Mouse (Mus musculus) ES-E14 (cell line): ENCODE measurements around the gene Tekt5. TPM values are rescaled to one million over a fixed set of nuclear protein-coding genes. Genes with fewer than 3 reads are reported as not detected.
A peak's percentile ranks its signal among the peaks of the same experiment; 100 is the strongest.

Experiments
- DNase-seq: peaks from one replicate; pipeline ENCODE4 v3.0.0-alpha.2; 2013; ENCODE audit warnings: low read depth, low spot score
- H3K27ac ChIP-seq: 2 replicates; pipeline ENCODE4 v1.5.1; 2012; ENCODE audit warnings: low read depth, mild to moderate bottlenecking, low read length, moderate library complexity, mixed read lengths; ENCODE audit not compliant: poor library complexity, insufficient read depth, severe bottlenecking
- H3K36me3 ChIP-seq: 2 replicates; pipeline ENCODE4 v1.6.1; 2012; ENCODE audit warnings: mild to moderate bottlenecking, low read length, moderate library complexity, mixed read lengths; ENCODE audit not compliant: control insufficient read depth, poor library complexity, insufficient read depth, severe bottlenecking
- H3K4me1 ChIP-seq, 2 experiments: fragments of 150-350 bp in 1 of 2; sonication (generic) in 1 of 2; 2 replicates each; pipeline ENCODE4 v1.6.1; 2012; ENCODE audit warnings: low read length in 2 of 2, mild to moderate bottlenecking in 1 of 2, mixed read lengths in 1 of 2; ENCODE audit not compliant: control insufficient read depth in 2 of 2, insufficient read depth in 2 of 2, poor library complexity in 1 of 2
- H3K4me3 ChIP-seq, 2 experiments: fragments of 150-350 bp in 1 of 2; sonication (generic) in 1 of 2; 2 replicates each; pipeline ENCODE4 v1.5.1; 2012; ENCODE audit warnings: low read length in 2 of 2, low read depth in 1 of 2, mild to moderate bottlenecking in 1 of 2, mixed read lengths in 1 of 2; ENCODE audit not compliant: insufficient read depth in 1 of 2, poor library complexity in 1 of 2, severe bottlenecking in 1 of 2
- H3K9ac ChIP-seq: 2 replicates; pipeline ENCODE4 v1.6.1; 2012; ENCODE audit warnings: low read depth, mild to moderate bottlenecking, low read length, mixed read lengths; ENCODE audit not compliant: poor library complexity, insufficient read depth, severe bottlenecking
- H3K9me3 ChIP-seq: fragments of 150-350 bp; sonication (generic); 2 replicates; pipeline ENCODE4 v1.6.1; 2012; ENCODE audit warnings: low read depth, mild to moderate bottlenecking, low read length; ENCODE audit not compliant: control insufficient read depth, insufficient read depth
- CHD2 ChIP-seq: IDR thresholded peaks from 2 replicates; pipeline ENCODE4 v1.6.1; 2014; ENCODE audit warnings: mild to moderate bottlenecking, low read depth, low read length, inconsistent platforms
- HCFC1 ChIP-seq: IDR thresholded peaks from 2 replicates; pipeline ENCODE4 v1.6.1; 2012; ENCODE audit warnings: low read length, inconsistent platforms, borderline replicate concordance; ENCODE audit not compliant: insufficient read depth
- MAFK ChIP-seq: IDR thresholded peaks from 2 replicates; pipeline ENCODE4 v1.6.1; 2014; ENCODE audit warnings: mild to moderate bottlenecking, low read depth, low read length, inconsistent platforms; ENCODE audit not compliant: insufficient read depth
- ZC3H11A ChIP-seq: IDR thresholded peaks from 2 replicates; pipeline ENCODE4 v1.6.1; 2012; ENCODE audit warnings: low read depth, mild to moderate bottlenecking, inconsistent platforms, low read length, borderline replicate concordance
- ZNF384 ChIP-seq: IDR thresholded peaks from 2 replicates; pipeline ENCODE4 v1.6.1; 2012; ENCODE audit warnings: low read depth, low read length, inconsistent platforms
- in situ Hi-C, 2 experiments: fragments of 600-800 bp; cut with MboI; formaldehyde crosslinking; loops; one replicate each; pipeline ENCODE4 v1.15.1; 2025; ENCODE audit warnings: low sequenced_read_pairs in 2 of 2, inconsistent platforms in 1 of 2; ENCODE audit not compliant: unreplicated experiment in 2 of 2
- total RNA-seq: library from RNA; depleted of rRNA; stranded (reverse); fragments of 300-350 nt; gene quantifications from 2 replicates; pipeline ENCODE4 v1.2.3, GENCODE M21; 2012

Gene Tekt5
- total RNA-seq, 1 experiment, result 0.22 TPM

GRCm38 (mm10) chr16:10330586-10331495, 64.4 kb downstream of the Tekt5 start:
- peaks cover 4 to 5% of the 10 kb centered on the region in 2 experiments; a peak in 3 of 4 replicates for H3K4me1 ChIP-seq
- H3K9ac ChIP-seq, result no peak overlapping the region
- no peaks in the 10 kb centered on the region for H3K9me3 ChIP-seq
- H3K36me3 ChIP-seq, result no peaks in the 10 kb centered on the region
- in situ Hi-C loops, result no loop called here
- H3K27ac ChIP-seq, result no peak overlapping the region
- H3K4me3 ChIP-seq, result no peak overlapping the region
- TF ChIP-seq HCFC1, result no peak
- DNase-seq, result no peak

- no peak for DNase-seq
Observed at GRCm38 (mm10) chr16:10327563-10328333, 67.5 kb downstream of the Tekt5 start.

DNA sequence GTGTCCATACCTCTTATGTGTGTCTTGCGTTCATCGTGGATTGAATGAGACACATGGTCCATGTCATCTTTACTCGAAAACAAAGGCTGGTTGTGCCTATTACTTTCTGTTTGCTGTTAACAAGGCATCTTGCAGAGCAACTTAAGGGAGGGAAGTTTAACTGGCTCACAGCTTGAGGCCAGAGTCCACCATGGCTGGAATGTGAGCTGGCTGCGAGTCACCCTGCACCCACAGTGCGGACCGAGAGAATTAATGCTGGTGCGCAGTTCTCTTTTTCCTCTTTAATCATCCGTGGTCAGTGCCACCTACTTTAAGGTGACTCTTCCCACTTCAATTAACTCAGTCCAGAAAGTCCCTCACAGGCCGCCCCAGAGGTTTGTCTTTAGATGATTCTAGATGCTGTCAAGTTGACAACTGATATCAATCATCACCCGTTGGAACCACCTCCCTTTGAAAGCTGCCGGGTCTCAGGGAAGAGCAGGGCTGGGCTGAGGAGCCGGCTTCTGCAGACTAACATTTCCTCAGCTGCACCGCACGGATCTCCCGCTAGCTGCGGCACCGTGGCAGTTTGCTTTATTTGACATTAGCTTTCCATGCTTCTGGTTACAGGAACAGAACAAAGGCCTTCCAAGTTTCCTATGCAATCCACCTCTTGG, 75.2 kb downstream of the Tekt5 start:
- in situ Hi-C loops, result no loop called here
- no peak overlapping the region for H3K4me3 ChIP-seq
- H3K36me3 ChIP-seq, result no peaks in the 10 kb centered on the region
- peaks cover 2 to 5% of the 10 kb centered on the region in 2 experiments; a peak in 1 of 4 replicates for H3K4me1 ChIP-seq
- no peak overlapping the region for H3K9ac ChIP-seq
- H3K9me3 ChIP-seq, result no peaks in the 10 kb centered on the region
- no peak overlapping the region for H3K27ac ChIP-seq
- no peak for DNase-seq
- TF ChIP-seq ZC3H11A, result no peak
- TF ChIP-seq CHD2, result no peak
- TF ChIP-seq ZNF384, result no peak

More at GRCm38 (mm10) chr16:10327563-10328333, 67.5 kb downstream of the Tekt5 start:
- H3K27ac ChIP-seq, result no peak overlapping the region
- H3K4me1 ChIP-seq, result peaks cover 2 to 4% of the 10 kb centered on the region in 2 experiments; a peak in 3 of 4 replicates
- in situ Hi-C loops, result no loop called here
- no peak for TF ChIP-seq ZNF384
- TF ChIP-seq ZC3H11A, result no peak
- no peak for TF ChIP-seq HCFC1
- no peak overlapping the region for H3K4me3 ChIP-seq
- no peak overlapping the region for H3K9ac ChIP-seq
- no peaks in the 10 kb centered on the region for H3K36me3 ChIP-seq
- no peaks in the 10 kb centered on the region for H3K9me3 ChIP-seq

DNA sequence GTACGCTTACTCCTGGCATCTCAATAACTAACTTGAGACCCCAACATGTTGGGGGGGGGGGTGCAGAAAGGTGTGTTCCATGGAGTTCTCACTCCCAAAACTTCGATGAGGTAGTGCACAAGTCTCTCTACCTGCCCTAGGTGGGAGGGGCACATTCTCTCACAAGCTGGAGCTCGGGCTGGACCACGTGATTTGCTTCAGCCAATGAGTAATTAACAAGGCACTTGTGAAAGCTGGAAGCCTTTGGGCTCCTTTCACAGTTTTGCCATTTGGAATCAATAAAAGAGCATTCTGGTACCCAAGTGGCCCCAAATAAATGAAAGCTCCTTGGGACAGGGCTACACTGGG, 78.1 kb downstream of the Tekt5 start:
- in situ Hi-C loops, result no loop called here
- H3K36me3 ChIP-seq, result no peaks in the 10 kb centered on the region
- peak; percentile 83 for DNase-seq
- no peak overlapping the region for H3K9ac ChIP-seq
- H3K27ac ChIP-seq, result no peak overlapping the region
- H3K4me3 ChIP-seq, result peak overlapping the region in 1 of 2 experiments; percentile 58; a peak in 2 of 4 replicates
- no peaks in the 10 kb centered on the region for H3K9me3 ChIP-seq
- peaks cover 2 to 5% of the 10 kb centered on the region in 2 experiments; a peak in 1 of 4 replicates for H3K4me1 ChIP-seq
- TF ChIP-seq ZNF384, result no peak
- TF ChIP-seq MAFK, result no peak
